Mouse (Mus musculus): ENCODE measurements around the gene Znrf2. TPM values are rescaled to one million over a fixed set of nuclear protein-coding genes. Genes with fewer than 3 reads are reported as not detected.

The Znrf2 gene
- polyA plus RNA-seq, 1 experiment from 2014 or later, result 2.3 TPM

GRCm38 (mm10) chr6:54906053-54907040, 89.6 kb downstream of the Znrf2 start:
- no peaks in the 10 kb centered on the region for H3K9me3 ChIP-seq
- H3K4me1 ChIP-seq, result no peaks in the 10 kb centered on the region
- no peak overlapping the region for H3K27ac ChIP-seq
- H3K4me3 ChIP-seq, result no peak overlapping the region
- DNase-seq (ENCODE audit: extremely low spot score, low spot score), result no peak
- WGBS, result 90% methylated on average over 10 of the region's 10 CpGs
- H3K27me3 ChIP-seq (ENCODE audit: poor library complexity, severe bottlenecking), result no peaks in the 10 kb centered on the region
- H3K36me3 ChIP-seq (replicated peaks), result no peaks in the 10 kb centered on the region

DNA sequence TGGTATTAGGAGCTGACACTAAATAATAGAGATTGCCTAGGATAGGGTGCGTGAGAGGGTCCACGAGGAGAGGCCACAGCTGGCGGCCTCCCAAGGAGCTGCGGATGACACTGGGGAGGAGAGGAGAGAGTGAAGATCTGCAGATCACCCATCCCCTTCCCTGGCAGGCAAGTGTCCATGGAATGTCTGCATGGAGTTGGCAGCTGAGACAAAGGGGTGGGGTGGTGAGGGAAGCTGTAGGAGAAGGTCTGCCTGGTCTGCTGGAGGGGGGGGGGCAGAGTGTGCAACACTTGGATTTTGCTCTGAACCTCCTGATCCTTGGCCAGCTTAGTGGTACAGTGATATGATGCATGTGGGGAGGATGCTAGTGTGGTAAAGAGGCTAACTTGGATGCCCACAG, 98.3 kb downstream of the Znrf2 start:
- Histone ChIP-seq H3K4me1 (no peaks in the 10 kb centered on the region), H3K27me3 (ENCODE audit: poor library complexity, severe bottlenecking) (no peaks in the 10 kb centered on the region), H3K27ac (no peak overlapping the region), H3K36me3 (replicated peaks) (no peaks in the 10 kb centered on the region), H3K9me3 (no peaks in the 10 kb centered on the region), H3K4me3 (no peak overlapping the region)
- 85% methylated on average over 4 of the region's 4 CpGs for WGBS
- DNase-seq (ENCODE audit: extremely low spot score, low spot score), result no peak

GRCm38 (mm10) chr6:54916163-54916562, 99.4 kb downstream of the Znrf2 start:
- Histone ChIP-seq H3K4me1 (no peaks in the 10 kb centered on the region), H3K36me3 (replicated peaks) (no peaks in the 10 kb centered on the region), H3K4me3 (no peak overlapping the region), H3K27ac (no peak overlapping the region), H3K9me3 (no peaks in the 10 kb centered on the region), H3K27me3 (ENCODE audit: poor library complexity, severe bottlenecking) (no peaks in the 10 kb centered on the region)
- 79% methylated on average over 4 of the region's 4 CpGs for WGBS
- DNase-seq (ENCODE audit: extremely low spot score, low spot score), result peak; percentile 5

DNA sequence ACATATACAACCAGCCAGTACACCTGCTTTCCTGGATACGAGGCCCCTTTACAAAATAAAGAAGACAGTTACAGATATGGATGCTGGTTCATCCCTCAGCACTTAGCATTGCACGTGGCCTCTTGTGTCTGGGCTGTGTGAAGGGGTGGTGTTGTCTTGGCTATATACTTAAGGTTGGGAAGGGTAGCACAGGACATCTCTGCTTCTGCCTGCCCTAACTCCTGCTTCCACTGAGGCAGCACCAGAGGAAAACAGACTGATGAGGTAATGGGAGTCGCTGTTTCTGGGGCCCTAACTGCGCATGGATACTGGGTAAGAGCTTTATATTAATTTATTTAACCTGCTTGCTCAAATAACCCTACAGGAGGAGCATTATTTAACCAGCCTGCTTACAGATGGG, 100.2 kb downstream of the Znrf2 start:
- WGBS, result 83% methylated on average over 4 of the region's 4 CpGs
- Histone ChIP-seq H3K36me3 (replicated peaks) (no peaks in the 10 kb centered on the region), H3K4me3 (no peak overlapping the region), H3K4me1 (no peaks in the 10 kb centered on the region), H3K27ac (no peak overlapping the region), H3K9me3 (no peaks in the 10 kb centered on the region), H3K27me3 (ENCODE audit: poor library complexity, severe bottlenecking) (no peaks in the 10 kb centered on the region)
- DNase-seq (ENCODE audit: extremely low spot score, low spot score), result no peak

DNA sequence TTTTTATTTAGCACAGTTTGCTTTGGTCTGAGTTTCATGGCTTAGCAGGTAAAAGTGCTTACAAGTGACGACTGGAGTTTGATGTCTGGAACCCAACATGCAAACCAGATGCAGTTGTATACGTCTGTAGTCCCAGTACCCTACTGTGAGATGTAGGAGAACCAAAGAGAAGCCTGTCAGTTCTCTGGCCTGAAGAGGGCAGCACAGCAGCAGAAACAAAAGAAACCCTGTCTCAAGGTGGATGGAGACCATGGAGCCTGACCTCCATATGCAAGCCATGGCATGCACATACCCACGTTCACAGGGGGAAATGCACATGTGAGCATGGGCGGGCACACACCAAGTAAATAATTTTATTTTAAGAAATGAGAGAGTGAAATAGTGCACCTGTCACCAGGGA, 100.8 kb downstream of the Znrf2 start:
- Histone ChIP-seq H3K9me3 (no peaks in the 10 kb centered on the region), H3K4me1 (no peaks in the 10 kb centered on the region), H3K36me3 (replicated peaks) (no peaks in the 10 kb centered on the region), H3K27ac (no peak overlapping the region), H3K27me3 (ENCODE audit: poor library complexity, severe bottlenecking) (no peaks in the 10 kb centered on the region), H3K4me3 (no peak overlapping the region)
- DNase-seq (ENCODE audit: extremely low spot score, low spot score), result peak; percentile 17
- WGBS, result 56% methylated on average over 4 of the region's 4 CpGs

DNA sequence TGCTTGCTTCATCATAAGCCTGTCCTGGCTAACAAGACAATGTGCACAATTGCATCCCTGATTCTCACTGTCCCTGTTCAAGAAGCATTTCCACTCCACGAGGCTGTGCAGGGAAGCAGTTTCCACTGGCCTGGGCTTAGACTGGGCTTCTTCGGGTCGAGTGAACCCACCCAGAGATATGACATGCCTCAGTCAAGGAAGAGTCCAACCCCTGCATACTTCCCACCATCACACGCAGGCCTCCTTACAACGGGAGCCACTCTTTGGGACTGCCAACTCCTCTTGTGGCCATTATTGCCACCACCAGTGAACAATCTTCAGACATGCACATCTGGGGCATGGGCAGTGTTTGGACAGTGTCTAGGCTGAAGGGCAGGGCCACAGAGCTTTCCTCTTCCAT, 101.8 kb downstream of the Znrf2 start:
- Histone ChIP-seq H3K27ac (no peak overlapping the region), H3K4me3 (no peak overlapping the region), H3K27me3 (ENCODE audit: poor library complexity, severe bottlenecking) (no peaks in the 10 kb centered on the region), H3K36me3 (replicated peaks) (no peaks in the 10 kb centered on the region), H3K4me1 (no peaks in the 10 kb centered on the region), H3K9me3 (no peaks in the 10 kb centered on the region)
- DNase-seq (ENCODE audit: extremely low spot score, low spot score), result no peak
- 89% methylated on average over 5 of the region's 5 CpGs for WGBS

- no peak overlapping the region for H3K27ac ChIP-seq
- H3K9me3 ChIP-seq, result no peaks in the 10 kb centered on the region
- H3K4me1 ChIP-seq, result peaks cover 6% of the 10 kb centered on the region; the same call in 1 of the 2 replicates
- DNase-seq (ENCODE audit: extremely low spot score, low spot score), result no peak
- WGBS, result 91% methylated on average over 16 of the region's 16 CpGs
- no peaks in the 10 kb centered on the region for H3K27me3 ChIP-seq (ENCODE audit: poor library complexity, severe bottlenecking)
- no peak overlapping the region for H3K4me3 ChIP-seq
- H3K36me3 ChIP-seq (replicated peaks), result no peaks in the 10 kb centered on the region
Measured at GRCm38 (mm10) chr6:54924538-54924937, 107.8 kb downstream of the Znrf2 start.

DNA sequence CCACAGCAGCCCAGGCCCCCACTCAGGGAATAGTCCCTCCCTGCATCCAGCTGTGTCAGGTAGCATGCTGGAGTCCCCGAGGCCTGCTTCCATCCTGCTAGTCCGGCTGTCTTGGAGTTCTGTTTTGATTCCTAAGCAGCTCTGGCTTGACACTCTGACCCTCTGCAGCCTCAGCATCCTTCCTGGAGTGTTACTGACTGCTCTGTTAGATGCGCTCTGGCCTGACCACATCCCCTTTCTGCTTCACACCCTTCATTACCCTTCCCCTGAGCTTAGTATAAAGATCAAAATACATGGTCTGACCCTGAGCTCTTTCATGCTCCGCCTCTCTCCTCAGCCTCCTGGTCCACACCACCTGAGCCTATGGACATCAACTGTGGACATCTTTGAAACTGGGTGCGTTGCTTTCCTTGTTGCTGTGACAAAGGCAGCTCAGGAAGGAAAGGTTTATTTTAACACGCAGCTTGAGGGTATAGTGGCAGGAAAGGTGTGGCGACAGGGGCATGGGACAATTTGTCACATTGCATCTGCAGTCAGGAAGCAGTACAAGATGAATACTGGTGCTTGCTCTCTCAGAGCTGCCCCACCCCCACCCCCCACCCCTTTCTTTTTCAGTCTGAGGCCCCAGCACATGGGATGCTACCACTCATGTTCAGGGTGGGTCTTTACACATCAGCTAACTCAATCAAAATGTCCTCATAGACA, 109.2 kb downstream of the Znrf2 start:
- no peaks in the 10 kb centered on the region for H3K9me3 ChIP-seq
- H3K36me3 ChIP-seq (replicated peaks), result no peaks in the 10 kb centered on the region
- DNase-seq (ENCODE audit: extremely low spot score, low spot score), result no peak
- H3K4me3 ChIP-seq, result no peak overlapping the region
- WGBS, result 69% methylated on average over 7 of the region's 7 CpGs
- H3K27ac ChIP-seq, result no peak overlapping the region
- no peaks in the 10 kb centered on the region for H3K27me3 ChIP-seq (ENCODE audit: poor library complexity, severe bottlenecking)
- H3K4me1 ChIP-seq, result peaks cover 6% of the 10 kb centered on the region; the same call in 1 of the 2 replicates

GRCm38 (mm10) chr6:54926899-54927298, 110.2 kb downstream of the Znrf2 start:
- no peak for DNase-seq (ENCODE audit: extremely low spot score, low spot score)
- 82% methylated on average over 2 of the region's 2 CpGs for WGBS
- Histone ChIP-seq H3K36me3 (replicated peaks) (no peaks in the 10 kb centered on the region), H3K9me3 (no peaks in the 10 kb centered on the region), H3K4me3 (no peak overlapping the region), H3K27ac (no peak overlapping the region), H3K27me3 (ENCODE audit: poor library complexity, severe bottlenecking) (no peaks in the 10 kb centered on the region), H3K4me1 (peaks cover 6% of the 10 kb centered on the region; the same call in 1 of the 2 replicates)

- no peak overlapping the region for H3K27ac ChIP-seq
- WGBS, result 93% methylated on average over 6 of the region's 6 CpGs
Measured at GRCm38 (mm10) chr6:54927946-54928345, 111.2 kb downstream of the Znrf2 start.

DNA sequence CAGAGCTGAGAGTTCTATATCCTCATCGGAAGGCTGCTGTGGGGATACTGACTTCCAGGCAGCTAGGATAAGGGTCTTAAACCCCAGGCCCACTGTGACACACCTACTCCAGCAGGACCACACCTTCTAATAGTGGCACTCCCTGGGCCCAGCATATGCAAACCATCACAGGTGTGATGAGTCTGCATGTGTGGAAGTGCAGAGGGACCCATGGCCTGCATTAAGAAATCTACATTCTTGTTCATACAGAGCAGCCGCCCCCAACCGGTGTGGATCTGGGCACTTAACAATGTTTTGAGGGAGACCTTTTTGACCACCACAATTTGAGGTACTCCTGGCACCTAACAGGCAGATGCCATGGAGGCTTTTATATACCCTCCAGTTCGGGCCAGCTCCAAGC, 114.9 kb downstream of the Znrf2 start:
- WGBS, result 87% methylated on average over 4 of the region's 4 CpGs
- Histone ChIP-seq H3K4me3 (no peak overlapping the region), H3K9me3 (no peaks in the 10 kb centered on the region), H3K4me1 (no peaks in the 10 kb centered on the region), H3K27ac (no peak overlapping the region), H3K27me3 (ENCODE audit: poor library complexity, severe bottlenecking) (no peaks in the 10 kb centered on the region), H3K36me3 (replicated peaks) (no peaks in the 10 kb centered on the region)
- no peak for DNase-seq (ENCODE audit: extremely low spot score, low spot score)

More at GRCm38 (mm10) chr6:54927946-54928345, 111.2 kb downstream of the Znrf2 start:
- Histone ChIP-seq H3K9me3 (no peaks in the 10 kb centered on the region), H3K36me3 (replicated peaks) (no peaks in the 10 kb centered on the region), H3K4me1 (peaks cover 6% of the 10 kb centered on the region; the same call in 1 of the 2 replicates), H3K4me3 (no peak overlapping the region), H3K27me3 (ENCODE audit: poor library complexity, severe bottlenecking) (no peaks in the 10 kb centered on the region)
- no peak for DNase-seq (ENCODE audit: extremely low spot score, low spot score)

GRCm38 (mm10) chr6:54932526-54932925, 115.8 kb downstream of the Znrf2 start:
- H3K4me3 ChIP-seq, result no peak overlapping the region
- H3K4me1 ChIP-seq, result no peaks in the 10 kb centered on the region
- no peaks in the 10 kb centered on the region for H3K9me3 ChIP-seq
- DNase-seq (ENCODE audit: extremely low spot score, low spot score), result no peak
- H3K36me3 ChIP-seq (replicated peaks), result no peaks in the 10 kb centered on the region
- H3K27me3 ChIP-seq (ENCODE audit: poor library complexity, severe bottlenecking), result no peaks in the 10 kb centered on the region
- H3K27ac ChIP-seq, result no peak overlapping the region
- 89% methylated on average over 12 of the region's 12 CpGs for WGBS

DNA sequence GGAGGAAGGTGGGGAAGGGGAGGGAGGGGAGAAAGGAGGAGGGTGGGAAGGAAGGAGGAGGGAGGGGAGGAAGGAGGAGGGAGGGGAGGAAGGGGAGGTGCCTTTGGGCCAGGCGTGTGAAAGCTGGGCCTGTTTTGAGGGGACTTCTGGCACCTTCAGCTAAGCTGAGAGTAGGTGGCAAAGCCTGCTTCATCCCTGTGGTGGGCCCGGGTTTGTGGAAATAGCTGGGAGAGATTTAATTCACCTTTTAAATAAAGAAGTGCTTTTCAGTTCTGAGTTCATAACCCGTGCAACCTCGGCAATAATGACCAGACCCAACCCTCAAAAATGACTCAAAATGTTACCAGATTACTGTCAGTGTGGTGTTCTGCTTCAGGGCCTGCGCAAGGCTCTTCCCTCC, 116.5 kb downstream of the Znrf2 start:
- Histone ChIP-seq H3K27ac (no peak overlapping the region), H3K36me3 (replicated peaks) (no peaks in the 10 kb centered on the region), H3K4me3 (no peak overlapping the region), H3K9me3 (no peaks in the 10 kb centered on the region), H3K4me1 (no peaks in the 10 kb centered on the region), H3K27me3 (ENCODE audit: poor library complexity, severe bottlenecking) (no peaks in the 10 kb centered on the region)
- DNase-seq (ENCODE audit: extremely low spot score, low spot score), result no peak
- WGBS, result 81% methylated on average over 5 of the region's 5 CpGs

Data from forebrain, embryonic 10.5 days (tissue).